Mouse (Mus musculus) stomach, embryonic 15.5 days (tissue): ENCODE results near the gene Ankrd24. TPM values are rescaled to one million over a fixed set of nuclear protein-coding genes. Genes with fewer than 3 reads are reported as not detected.
A peak's percentile ranks its signal among the peaks of the same experiment; 100 is the strongest.

Source experiments
- ATAC-seq: fragments of 200-750 bp; cut with Nextera tagmentation; 2 replicates; pipeline ENCODE4 v1.8.0; 2017; ENCODE audit warnings: low read depth, moderate number of reproducible peaks, moderate TSS enrichment; ENCODE audit not compliant: insufficient read depth, low FRiP score
- H3K27ac ChIP-seq: fragments of 300-500 bp; sonication (generic); 2 replicates; pipeline ENCODE4 v1.5.1; 2015; ENCODE audit warnings: mild to moderate bottlenecking, inconsistent platforms
- H3K27me3 ChIP-seq: fragments of 300-500 bp; sonication (generic); replicated peaks from 2 replicates; pipeline ENCODE4 v1.6.1; 2015; ENCODE audit warnings: inconsistent platforms
- H3K36me3 ChIP-seq: fragments of 300-500 bp; sonication (generic); 2 replicates; pipeline ENCODE4 v1.6.1; 2015; ENCODE audit warnings: inconsistent platforms
- H3K4me1 ChIP-seq: fragments of 300-500 bp; sonication (generic); 2 replicates; pipeline ENCODE4 v1.6.1; 2015; ENCODE audit warnings: inconsistent platforms
- H3K4me2 ChIP-seq: fragments of 300-500 bp; sonication (generic); 2 replicates; pipeline ENCODE4 v1.6.1; 2015; ENCODE audit warnings: mild to moderate bottlenecking, inconsistent platforms
- H3K4me3 ChIP-seq: fragments of 300-500 bp; sonication (generic); replicated peaks from 2 replicates; pipeline ENCODE4 v1.5.1; 2015; ENCODE audit warnings: inconsistent platforms
- H3K9ac ChIP-seq: fragments of 300-500 bp; sonication (generic); 2 replicates; pipeline ENCODE4 v1.6.1; 2015; ENCODE audit warnings: inconsistent platforms
- H3K9me3 ChIP-seq: fragments of 300-500 bp; sonication (generic); 2 replicates; pipeline ENCODE4 v1.6.1; 2016; ENCODE audit warnings: inconsistent platforms
- WGBS: fragments of 180-500 bp; shearing (Covaris S2); methylation state at CpG from one replicate; pipeline ENCODE4 v1.1.7; 2015; 5-methylcytosine and 5-hydroxymethylcytosine counted together
- polyA plus RNA-seq: library from polyadenylated mRNA; unstranded; fragments of >200 nt; fragmentation: Nextera tagmentation; extraction: Ambion mirVana; gene quantifications from 2 replicates; pipeline ENCODE4 v1.2.1, GENCODE M21; 2015

Ankrd24 gene
- polyA plus RNA-seq, 1 experiment from 2014 or later, result 10.9 TPM

- ATAC-seq, result peak; percentile 44; the same call in 1 of the 2 replicates
- Histone ChIP-seq H3K9me3 (no peaks in the 10 kb centered on the region), H3K4me1 (peaks cover 51% of the 10 kb centered on the region), H3K9ac (no peak overlapping the region), H3K27ac (peak overlapping the region; percentile 81), H3K4me3 (peak overlapping the region; percentile 30), H3K27me3 (no peaks in the 10 kb centered on the region), H3K4me2 (peak overlapping the region; percentile 54), H3K36me3 (no peaks in the 10 kb centered on the region)
- 1% methylated on average over 10 of the region's 12 CpGs for WGBS
Observed at GRCm38 (mm10) chr10:81597137-81597950, 31.0 kb upstream of the Ankrd24 start.

DNA sequence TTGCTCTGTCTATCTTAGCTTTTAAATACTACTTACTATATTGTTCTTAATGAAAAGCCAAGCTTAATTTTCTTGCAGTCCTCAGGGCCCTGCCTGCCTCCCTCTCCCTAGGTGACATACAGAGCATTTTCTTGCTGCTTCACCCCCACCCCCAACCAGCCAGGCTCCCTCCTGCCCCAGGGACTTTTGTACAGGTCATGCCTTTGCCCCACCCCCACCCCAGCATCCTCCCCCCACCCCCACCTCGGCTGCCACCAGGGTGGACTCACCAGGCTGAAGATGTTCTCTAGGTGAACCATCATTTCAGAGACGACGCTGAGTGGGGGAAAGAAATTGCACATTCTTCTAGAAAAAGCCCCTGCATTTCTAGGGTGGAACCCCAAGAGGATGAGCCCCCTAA lies 30.0 kb upstream of the Ankrd24 start:
- Histone ChIP-seq H3K27me3 (no peaks in the 10 kb centered on the region), H3K9me3 (no peaks in the 10 kb centered on the region), H3K9ac (no peak overlapping the region), H3K27ac (peak overlapping the region; percentile 12; the same call in 1 of the 2 replicates), H3K4me3 (no peak overlapping the region), H3K4me1 (peaks cover 51% of the 10 kb centered on the region), H3K4me2 (no peak overlapping the region), H3K36me3 (no peaks in the 10 kb centered on the region)
- ATAC-seq, result no peak
- WGBS, result 36% methylated on average over 3 of the region's 3 CpGs

GRCm38 (mm10) chr10:81598871-81599270 lies 29.5 kb upstream of the Ankrd24 start:
- Histone ChIP-seq H3K36me3 (no peaks in the 10 kb centered on the region), H3K27me3 (no peaks in the 10 kb centered on the region), H3K9me3 (no peaks in the 10 kb centered on the region), H3K4me1 (peaks cover 51% of the 10 kb centered on the region), H3K27ac (0 out of 2 replicates have a peak overlapping the region, but pooled peaks have one; percentile 12), H3K4me2 (no peak overlapping the region), H3K9ac (no peak overlapping the region), H3K4me3 (no peak overlapping the region)
- 33% methylated on average over 6 of the region's 6 CpGs for WGBS
- no peak for ATAC-seq

GRCm38 (mm10) chr10:81599630-81600029 lies 28.7 kb upstream of the Ankrd24 start:
- no peak for ATAC-seq
- no peaks in the 10 kb centered on the region for H3K27me3 ChIP-seq
- 58% methylated on average over 5 of the region's 5 CpGs for WGBS
- no peak overlapping the region for H3K4me3 ChIP-seq
- H3K4me2 ChIP-seq, result no peak overlapping the region
- H3K27ac ChIP-seq, result peak overlapping the region; percentile 80; the same call in 1 of the 2 replicates
- H3K9ac ChIP-seq, result no peak overlapping the region
- no peaks in the 10 kb centered on the region for H3K9me3 ChIP-seq
- no peaks in the 10 kb centered on the region for H3K36me3 ChIP-seq
- peaks cover 52% of the 10 kb centered on the region for H3K4me1 ChIP-seq

GRCm38 (mm10) chr10:81600096-81600495 lies 28.2 kb upstream of the Ankrd24 start:
- Histone ChIP-seq H3K36me3 (no peaks in the 10 kb centered on the region), H3K9me3 (no peaks in the 10 kb centered on the region), H3K27ac (peak overlapping the region; percentile 80; the same call in 1 of the 2 replicates), H3K9ac (no peak overlapping the region), H3K4me2 (no peak overlapping the region), H3K4me1 (peaks cover 55% of the 10 kb centered on the region), H3K27me3 (no peaks in the 10 kb centered on the region), H3K4me3 (no peak overlapping the region)
- ATAC-seq, result no peak
- 46% methylated on average over 10 of the region's 10 CpGs for WGBS

- Histone ChIP-seq H3K4me2 (peak within 1 kb of the TSS; percentile 68), H3K4me1 (peaks cover 55% of the 10 kb centered on the region), H3K9me3 (no peaks in the 10 kb centered on the region), H3K27ac (peak within 1 kb of the TSS; percentile 80), H3K27me3 (no peaks in the 10 kb centered on the region), H3K9ac (no peak within 1 kb of the TSS), H3K36me3 (no peaks in the 10 kb centered on the region), H3K4me3 (peak within 1 kb of the TSS; percentile 32)
- ATAC-seq, result peak; percentile 81
- whole genome bisulfite sequencing, result under 1% methylated on average over 28 of the region's 28 CpGs
Observed at GRCm38 (mm10) chr10:81600738-81601203, 27.6 kb upstream of the Ankrd24 start, which contains the start of gene Tle6. Gene Tle6, minus strand, starts transcription at chr10:81601073.

GRCm38 (mm10) chr10:81601396-81601905 lies 26.9 kb upstream of the Ankrd24 start:
- Histone ChIP-seq H3K27ac (peak overlapping the region; percentile 70; the same call in 1 of the 2 replicates), H3K36me3 (no peaks in the 10 kb centered on the region), H3K4me3 (peak overlapping the region; percentile 32; the same call in 1 of the 2 replicates), H3K4me1 (peaks cover 49% of the 10 kb centered on the region), H3K27me3 (no peaks in the 10 kb centered on the region), H3K4me2 (peak overlapping the region; percentile 68), H3K9ac (no peak overlapping the region), H3K9me3 (no peaks in the 10 kb centered on the region)
- ATAC-seq, result no peak
- 26% methylated on average over 7 of the region's 7 CpGs for WGBS

DNA sequence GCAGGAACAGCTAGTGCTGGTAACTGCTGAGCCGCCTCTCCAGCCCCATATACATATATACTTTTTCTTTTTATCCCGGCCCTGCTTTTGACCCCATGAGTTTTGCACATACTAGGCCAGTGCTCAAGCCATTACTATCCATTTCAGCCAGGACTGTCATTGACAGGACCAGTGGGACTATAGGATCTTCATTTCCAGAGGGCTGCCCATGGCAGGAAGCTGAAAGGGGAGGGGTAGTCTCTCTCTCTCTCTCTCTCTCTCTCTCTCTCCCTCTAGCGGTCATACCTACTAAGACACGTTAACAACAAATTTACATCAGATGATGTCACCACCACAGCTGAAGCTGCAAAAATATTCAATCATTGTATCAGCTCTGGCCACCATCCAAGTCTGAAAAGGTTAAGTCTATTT lies 25.6 kb upstream of the Ankrd24 start:
- H3K9me3 ChIP-seq, result no peaks in the 10 kb centered on the region
- no peak overlapping the region for H3K9ac ChIP-seq
- ATAC-seq, result no peak
- 22% methylated on average over 4 of the region's 4 CpGs for WGBS
- no peaks in the 10 kb centered on the region for H3K36me3 ChIP-seq
- H3K4me2 ChIP-seq, result no peak overlapping the region
- H3K27ac ChIP-seq, result peak overlapping the region; percentile 3; the same call in 1 of the 2 replicates
- no peaks in the 10 kb centered on the region for H3K27me3 ChIP-seq
- no peak overlapping the region for H3K4me3 ChIP-seq
- H3K4me1 ChIP-seq, result peaks cover 42% of the 10 kb centered on the region

- no peaks in the 10 kb centered on the region for H3K36me3 ChIP-seq
- peak overlapping the region; percentile 77 for H3K4me2 ChIP-seq
- peaks cover 32% of the 10 kb centered on the region for H3K4me1 ChIP-seq
- no peak for ATAC-seq
- 78% methylated on average over 12 of the region's 12 CpGs for WGBS
- no peaks in the 10 kb centered on the region for H3K27me3 ChIP-seq
- no peak overlapping the region for H3K4me3 ChIP-seq
- H3K27ac ChIP-seq, result peak overlapping the region; percentile 95; the same call in 1 of the 2 replicates
- no peak overlapping the region for H3K9ac ChIP-seq
- no peaks in the 10 kb centered on the region for H3K9me3 ChIP-seq
Observed at GRCm38 (mm10) chr10:81604019-81604967, 24.0 kb upstream of the Ankrd24 start.

- Histone ChIP-seq H3K9me3 (no peaks in the 10 kb centered on the region), H3K4me3 (peak overlapping the region; percentile 54), H3K36me3 (no peaks in the 10 kb centered on the region), H3K27ac (peak overlapping the region; percentile 95), H3K9ac (no peak overlapping the region; the same call in 1 of the 2 replicates), H3K4me2 (peak overlapping the region; percentile 77), H3K27me3 (no peaks in the 10 kb centered on the region), H3K4me1 (peaks cover 29% of the 10 kb centered on the region)
- WGBS, result 18% methylated on average over 29 of the region's 29 CpGs
- ATAC-seq, result peak; percentile 20; the same call in 1 of the 2 replicates
Observed at GRCm38 (mm10) chr10:81604968-81605665, 23.2 kb upstream of the Ankrd24 start.

GRCm38 (mm10) chr10:81605666-81605973 lies 22.7 kb upstream of the Ankrd24 start:
- H3K4me3 ChIP-seq, result peak overlapping the region; percentile 54
- no peak for ATAC-seq
- no peaks in the 10 kb centered on the region for H3K36me3 ChIP-seq
- peak overlapping the region; percentile 11; the same call in 1 of the 2 replicates for H3K9ac ChIP-seq
- no peaks in the 10 kb centered on the region for H3K27me3 ChIP-seq
- H3K4me2 ChIP-seq, result peak overlapping the region; percentile 77
- H3K9me3 ChIP-seq, result no peaks in the 10 kb centered on the region
- peaks cover 25% of the 10 kb centered on the region for H3K4me1 ChIP-seq
- peak overlapping the region; percentile 95 for H3K27ac ChIP-seq
- WGBS, result 2% methylated on average over 14 of the region's 14 CpGs
